Mouse (Mus musculus): ENCODE results near the gene Hps5.

DNA sequence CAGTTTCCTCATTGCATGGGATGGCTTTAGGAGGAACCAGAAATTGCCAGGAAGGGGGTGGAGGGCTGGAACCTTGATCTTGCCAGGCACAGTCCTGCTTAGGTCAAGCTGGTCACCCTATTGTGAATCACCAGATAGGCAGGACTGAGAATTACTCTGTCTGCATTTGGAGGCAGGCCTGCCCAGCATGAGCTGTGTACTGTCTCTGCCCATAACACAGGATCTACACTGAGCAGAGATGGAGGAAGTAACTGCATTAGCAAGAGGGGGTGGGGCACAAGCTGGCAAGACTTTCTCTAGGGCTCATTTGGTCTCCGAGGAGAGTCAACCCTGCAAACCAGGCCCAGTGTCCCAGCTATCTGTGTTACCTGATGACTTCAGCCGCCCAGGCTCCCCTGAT, 60.9 kb downstream of the Hps5 start:
- TF ChIP-seq GATA1 (IDR thresholded peaks at IDR 0.05; ENCODE audit: low read length) (no peak), TAL1 (IDR thresholded peaks at IDR 0.05; ENCODE audit: low read length) (no peak)
